Mouse (Mus musculus) lung, postnatal 4 days (tissue): ENCODE measurements at regions not wholly inside any gene's neighbourhood (a gene's known extent, or its start where the extent isn't known, plus 50 kb on each side); places are given as distances from the start of the nearest gene placed in this dataset.

Experiments
- DNase-seq, 2 experiments: peaks; one replicate each; pipeline ENCODE4 v3.0.0; 2021

GRCm38 (mm10) chr3:121104571-121105407, 66.7 kb downstream of the Rwdd3 start:
- DNase-seq, result peak; percentile 68 to 75

- DNase-seq, result no peak
Observed at GRCm38 (mm10) chr3:121102871-121103270, 68.6 kb downstream of the Rwdd3 start.

DNA sequence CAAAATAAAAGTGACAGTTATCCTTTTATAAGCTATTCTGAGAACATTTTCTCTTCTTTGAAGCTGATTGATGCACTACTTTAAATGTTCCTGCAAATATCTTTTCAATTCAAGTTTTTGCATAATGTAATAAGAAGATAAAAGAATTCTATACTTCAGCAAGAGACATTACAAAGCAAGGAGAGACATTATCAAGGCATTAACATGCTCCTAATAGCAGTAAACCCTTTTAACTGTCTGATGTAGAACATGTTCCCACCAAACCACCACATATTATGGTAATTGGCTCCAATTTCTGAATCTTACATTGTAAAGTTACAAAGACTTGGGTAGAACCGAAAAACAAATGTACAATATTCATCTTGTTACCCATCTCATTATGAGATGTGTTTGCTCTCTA, 69.4 kb downstream of the Rwdd3 start:
- no peak for DNase-seq

- no peak for DNase-seq
Observed at GRCm38 (mm10) chr3:121100211-121100860, 71.2 kb downstream of the Rwdd3 start.

- DNase-seq, result peak in 1 of 2 experiments; percentile 39
Observed at GRCm38 (mm10) chr3:121093509-121093908, 78.0 kb downstream of the Rwdd3 start.

DNA sequence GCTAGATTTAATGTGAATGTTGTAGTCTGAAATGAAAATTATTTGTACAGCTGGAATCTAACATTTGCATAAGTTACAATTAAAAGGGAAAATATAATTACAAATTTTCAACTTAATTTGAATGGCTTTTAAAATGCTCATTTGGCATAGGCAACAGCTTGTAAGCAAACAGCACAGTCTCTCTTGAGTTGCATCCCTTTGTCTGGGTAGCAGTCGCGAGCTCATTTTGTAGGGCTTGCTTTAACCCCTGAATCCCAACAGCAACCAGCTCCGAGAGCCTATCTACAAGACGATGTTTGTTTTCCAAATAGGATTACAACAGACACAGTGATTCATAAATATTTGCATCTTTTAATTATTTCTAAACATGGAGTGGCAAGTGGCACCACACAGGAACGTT, 82.8 kb downstream of the Rwdd3 start:
- no peak for DNase-seq

DNA sequence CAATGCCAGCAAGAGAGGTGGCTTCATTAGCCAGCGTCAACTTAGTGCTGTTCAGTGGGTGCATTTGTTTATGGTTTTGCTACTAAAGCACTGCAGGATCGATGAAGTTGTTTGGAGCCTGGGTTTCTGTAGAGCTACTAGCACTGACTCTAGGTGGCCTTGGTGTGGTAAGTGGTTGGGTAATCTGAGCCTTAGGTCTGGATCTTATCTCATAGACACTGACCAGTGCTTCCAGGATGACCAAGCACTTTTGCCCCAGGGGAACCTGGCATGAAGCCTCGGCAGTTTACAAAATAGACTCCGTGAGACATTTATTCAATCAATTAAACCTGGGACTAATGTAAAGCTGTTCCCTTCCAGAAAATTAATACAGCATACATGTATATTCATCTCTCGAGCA, 102.8 kb downstream of the Rwdd3 start:
- no peak for DNase-seq

DNA sequence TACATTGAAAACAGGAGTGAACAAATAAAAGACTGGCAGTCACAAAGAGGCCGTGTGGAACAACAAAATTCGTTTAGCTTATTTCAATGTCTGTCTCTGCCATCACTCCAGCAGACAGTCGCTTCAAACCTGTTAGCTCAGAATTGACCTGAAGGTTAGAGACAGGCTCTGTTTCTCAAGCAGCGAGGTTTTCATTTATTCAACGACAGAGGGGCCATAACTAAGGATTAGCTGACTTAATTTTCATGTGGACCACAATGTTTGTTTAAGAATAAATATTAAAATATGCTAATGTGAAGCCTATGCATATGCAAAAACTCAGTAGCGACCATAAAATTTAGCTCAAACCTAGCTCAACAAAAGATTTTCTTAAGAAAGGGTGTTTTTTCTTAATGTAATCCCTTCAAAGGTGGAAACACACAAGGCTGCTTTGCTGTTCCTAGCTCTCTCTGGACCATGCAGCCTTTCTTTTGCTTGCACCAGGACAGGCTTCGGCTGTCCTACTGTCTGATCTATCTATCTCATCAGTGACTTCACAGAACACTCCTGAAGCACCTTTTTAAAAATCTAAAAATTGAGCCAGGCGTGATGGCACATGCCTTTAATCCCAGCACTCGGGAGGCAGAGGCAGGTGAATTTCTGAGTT, 135.5 kb downstream of the Rwdd3 start:
- DNase-seq, result no peak

DNA sequence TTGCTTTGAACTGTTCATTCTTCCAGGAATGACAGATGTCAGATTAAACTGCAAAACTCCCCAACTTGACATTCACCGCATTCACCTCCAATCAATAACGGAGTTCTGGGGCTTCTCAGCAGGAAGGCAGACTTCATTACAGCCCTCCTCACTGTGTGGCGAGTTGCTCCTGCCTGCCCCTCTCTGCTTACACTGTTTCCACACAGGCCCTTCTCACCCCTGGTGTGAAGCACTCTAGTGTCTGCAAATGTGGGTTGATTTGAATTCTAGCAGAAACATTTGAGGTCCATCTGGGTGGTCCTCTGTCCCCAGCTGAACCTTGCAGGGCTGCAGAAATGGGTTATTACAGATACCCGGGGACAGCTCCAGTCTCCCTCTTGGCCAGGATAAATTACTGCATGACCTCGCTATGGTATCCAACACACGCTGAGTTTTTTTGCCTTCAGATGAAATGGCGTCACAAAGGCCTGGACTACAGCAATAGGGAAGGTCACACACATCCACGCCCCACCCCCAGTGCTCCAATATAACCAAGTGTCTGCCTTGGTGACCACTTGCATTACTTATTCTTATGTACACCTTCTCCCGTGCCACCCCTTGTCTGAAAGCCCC, 145.8 kb downstream of the Rwdd3 start:
- no peak for DNase-seq

DNA sequence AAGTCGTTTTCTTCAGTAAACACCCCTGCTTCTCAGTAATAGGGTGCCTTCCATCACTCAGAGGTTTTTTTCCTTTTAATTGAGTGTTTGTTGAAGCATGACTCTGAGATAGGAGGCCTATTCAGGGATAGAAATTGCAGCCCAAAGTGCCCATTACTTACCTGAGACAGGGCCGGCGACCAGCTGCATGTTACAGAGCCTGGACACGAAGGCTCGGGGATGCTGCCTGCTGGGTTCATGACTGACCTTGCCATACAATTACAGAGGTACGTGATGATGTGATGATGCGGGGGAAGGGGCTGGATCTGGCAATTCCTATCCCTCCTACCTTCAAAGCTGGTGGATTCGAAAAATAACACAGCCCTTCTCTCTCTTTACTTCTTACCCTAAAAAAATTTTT, 146.7 kb downstream of the Rwdd3 start:
- DNase-seq, result no peak

DNA sequence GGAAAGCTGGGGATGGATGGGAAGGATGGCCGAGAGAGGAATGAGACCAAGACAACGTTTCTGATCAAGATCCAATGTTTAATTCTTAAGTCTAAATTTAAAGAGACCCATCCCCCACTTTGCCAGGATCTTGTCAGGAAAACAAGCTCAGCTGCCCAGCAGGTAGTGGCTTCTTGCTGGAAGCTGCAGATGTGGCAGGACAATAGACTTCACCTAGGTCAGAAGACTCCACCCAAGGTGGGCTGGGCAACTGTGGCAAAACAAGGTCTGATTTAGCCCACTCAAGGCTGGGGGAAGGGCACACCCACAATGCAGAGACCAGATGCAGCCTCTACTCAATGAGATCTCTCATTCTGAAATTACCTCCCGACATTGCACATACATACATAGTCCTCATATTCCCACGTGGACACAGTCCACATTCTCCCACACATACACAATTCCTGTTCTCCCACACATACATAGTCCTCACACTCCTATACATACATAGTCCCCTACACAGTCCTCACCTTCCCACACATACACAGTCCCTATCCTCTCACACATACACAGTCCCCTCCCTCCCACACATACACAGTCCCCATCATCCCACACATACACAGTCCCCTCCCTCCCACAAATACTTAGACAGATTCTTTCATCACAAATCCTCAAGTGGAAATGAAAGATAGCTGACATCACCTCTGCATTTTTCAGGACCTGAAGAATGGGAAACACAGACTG, 150.2 kb downstream of the Rwdd3 start:
- DNase-seq, result no peak

- DNase-seq, result no peak
Observed at GRCm38 (mm10) chr3:121009223-121009622, 162.3 kb downstream of the Rwdd3 start.

DNA sequence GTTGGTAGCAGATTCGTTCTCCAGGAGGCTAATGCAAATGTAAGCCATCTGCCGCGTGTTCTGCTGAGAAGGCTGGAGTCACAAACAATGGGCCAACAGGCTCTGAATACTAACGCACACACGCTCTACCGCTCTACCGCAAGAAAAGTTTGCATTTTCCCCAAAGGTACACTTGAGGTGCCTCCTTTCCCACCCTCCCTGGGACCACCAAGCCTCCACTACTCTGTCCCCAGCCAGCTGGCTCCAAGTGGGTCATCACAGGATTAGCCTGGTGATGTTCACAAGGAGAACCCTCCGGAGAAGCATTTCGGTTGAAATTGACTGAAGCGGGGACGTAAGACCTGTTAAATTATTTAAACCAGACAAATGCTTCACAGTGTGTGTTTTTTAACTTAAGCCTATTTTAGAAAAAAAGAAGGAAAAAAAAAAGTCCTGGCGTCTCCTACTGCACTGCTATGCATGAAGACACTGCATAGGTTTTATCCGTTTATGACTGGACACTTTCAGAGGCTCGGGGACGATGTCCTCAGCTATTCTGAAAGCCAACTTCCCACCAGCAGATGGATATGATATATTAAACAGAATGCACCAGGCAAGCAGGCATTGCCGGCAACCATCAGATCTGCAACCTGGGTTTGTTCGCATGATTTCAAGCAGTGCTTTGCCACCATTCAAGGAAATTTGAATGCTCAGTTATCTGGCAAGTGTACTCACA, 187.8 kb downstream of the Rwdd3 start:
- DNase-seq, result no peak

GRCm38 (mm10) chr3:120982795-120983555, 188.5 kb downstream of the Rwdd3 start:
- no peak for DNase-seq

DNA sequence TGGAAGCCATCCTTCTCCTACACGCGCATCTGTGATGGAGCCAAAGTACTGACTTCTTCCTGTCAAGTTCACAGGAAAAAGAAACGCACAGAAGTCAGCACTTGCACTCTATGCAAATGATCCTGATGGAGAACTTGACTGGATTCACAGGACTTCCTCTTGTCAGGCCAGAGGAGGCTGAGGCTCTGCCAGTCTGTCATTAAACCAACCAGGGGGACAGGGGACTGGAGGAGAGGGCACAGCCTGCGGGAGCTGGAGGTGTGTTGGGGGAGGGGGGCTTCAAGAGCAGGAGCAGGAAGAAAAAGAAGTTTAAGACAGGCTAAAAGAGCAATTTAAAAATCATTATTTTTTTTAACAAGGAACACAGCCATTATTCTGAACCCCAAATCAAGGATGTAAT, 189.3 kb downstream of the Rwdd3 start:
- no peak for DNase-seq

GRCm38 (mm10) chr3:120970746-120971466, 200.6 kb downstream of the Rwdd3 start:
- no peak for DNase-seq

DNA sequence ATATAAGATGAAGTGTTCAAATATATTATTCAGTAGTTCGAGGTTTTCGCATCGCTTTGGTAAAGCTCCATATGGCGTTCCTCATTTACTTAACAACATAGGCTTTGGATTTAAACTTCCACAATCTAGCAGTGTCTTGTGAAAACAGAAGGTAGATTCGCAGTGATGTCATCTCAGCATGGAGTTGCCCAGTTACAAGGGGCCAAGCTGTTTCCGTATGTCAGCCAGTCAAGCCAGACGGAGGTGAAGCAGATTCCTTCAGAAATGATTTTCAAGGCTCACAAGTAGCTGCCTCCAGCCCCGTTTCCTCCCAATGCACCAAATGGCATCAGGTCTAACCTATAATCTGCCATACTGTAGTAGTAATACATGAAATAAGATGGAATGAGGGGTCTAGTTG, 224.6 kb downstream of the Rwdd3 start:
- no peak for DNase-seq

GRCm38 (mm10) chr3:120934401-120934800, 237.1 kb downstream of the Rwdd3 start:
- no peak for DNase-seq

GRCm38 (mm10) chr3:120920351-120920750, 251.1 kb downstream of the Rwdd3 start:
- no peak for DNase-seq

DNA sequence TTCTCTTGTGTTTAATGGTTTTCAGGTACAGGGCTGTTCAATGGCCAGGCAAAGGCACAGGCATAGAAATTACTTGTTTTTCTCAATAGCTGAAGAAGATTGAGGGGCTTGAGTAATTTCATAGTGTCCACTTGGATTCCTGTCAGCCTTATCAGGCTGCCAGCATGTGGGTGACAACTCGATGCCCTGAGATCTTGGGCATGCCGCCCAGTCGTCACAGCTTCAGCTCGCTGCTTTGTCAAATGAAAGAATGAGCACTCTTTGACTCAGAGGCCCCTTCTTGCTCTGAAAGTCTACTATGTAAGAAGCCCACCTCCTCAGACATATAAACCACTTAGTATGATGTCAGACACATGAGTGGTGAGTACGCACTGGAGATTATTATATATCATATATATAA, 272.6 kb downstream of the Rwdd3 start:
- no peak for DNase-seq

DNA sequence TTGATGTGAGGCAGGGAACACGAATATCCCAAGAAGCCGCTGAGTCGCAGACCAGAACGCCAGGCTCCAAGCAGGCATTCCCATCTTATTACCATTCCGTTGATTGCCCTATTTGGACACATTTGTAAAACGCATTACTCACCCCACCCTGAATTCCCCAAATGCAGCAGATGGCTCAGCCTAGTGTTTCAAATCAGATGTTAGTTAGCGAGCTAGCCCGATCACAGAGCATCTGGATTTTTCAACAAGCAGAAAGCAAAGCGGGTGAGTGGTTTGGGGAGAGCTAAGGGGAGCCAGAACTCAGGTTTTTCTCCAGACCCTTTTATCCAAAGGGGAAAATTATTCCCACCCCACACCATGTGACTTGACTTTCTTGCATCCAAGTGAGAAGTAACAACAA, 273.2 kb downstream of the Rwdd3 start:
- DNase-seq, result no peak
